Mouse (Mus musculus): ENCODE data around the gene Tspan14.

The Tspan14 gene

DNA sequence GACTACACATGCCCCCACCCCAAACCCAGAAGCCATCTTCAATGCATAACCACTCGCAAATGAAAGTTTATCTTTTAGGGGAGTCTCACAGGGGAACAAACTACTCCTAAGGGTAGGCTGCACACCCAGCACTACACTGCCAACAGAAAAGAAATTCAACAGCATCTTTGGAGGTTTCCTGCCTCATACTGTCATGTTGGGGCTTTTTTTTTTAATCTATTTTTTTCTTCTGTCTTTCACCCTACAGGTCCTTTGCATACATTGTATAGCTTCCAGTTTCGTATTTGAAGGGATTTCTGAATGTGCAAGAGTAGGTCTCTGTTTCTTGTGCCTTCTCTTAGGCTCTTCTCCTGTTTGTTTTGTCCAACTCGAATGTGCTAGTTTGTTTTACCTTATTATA, 14.3 kb downstream of the Tspan14 start:
- no peak for DNase-seq (ENCODE audit: low read depth)

DNA sequence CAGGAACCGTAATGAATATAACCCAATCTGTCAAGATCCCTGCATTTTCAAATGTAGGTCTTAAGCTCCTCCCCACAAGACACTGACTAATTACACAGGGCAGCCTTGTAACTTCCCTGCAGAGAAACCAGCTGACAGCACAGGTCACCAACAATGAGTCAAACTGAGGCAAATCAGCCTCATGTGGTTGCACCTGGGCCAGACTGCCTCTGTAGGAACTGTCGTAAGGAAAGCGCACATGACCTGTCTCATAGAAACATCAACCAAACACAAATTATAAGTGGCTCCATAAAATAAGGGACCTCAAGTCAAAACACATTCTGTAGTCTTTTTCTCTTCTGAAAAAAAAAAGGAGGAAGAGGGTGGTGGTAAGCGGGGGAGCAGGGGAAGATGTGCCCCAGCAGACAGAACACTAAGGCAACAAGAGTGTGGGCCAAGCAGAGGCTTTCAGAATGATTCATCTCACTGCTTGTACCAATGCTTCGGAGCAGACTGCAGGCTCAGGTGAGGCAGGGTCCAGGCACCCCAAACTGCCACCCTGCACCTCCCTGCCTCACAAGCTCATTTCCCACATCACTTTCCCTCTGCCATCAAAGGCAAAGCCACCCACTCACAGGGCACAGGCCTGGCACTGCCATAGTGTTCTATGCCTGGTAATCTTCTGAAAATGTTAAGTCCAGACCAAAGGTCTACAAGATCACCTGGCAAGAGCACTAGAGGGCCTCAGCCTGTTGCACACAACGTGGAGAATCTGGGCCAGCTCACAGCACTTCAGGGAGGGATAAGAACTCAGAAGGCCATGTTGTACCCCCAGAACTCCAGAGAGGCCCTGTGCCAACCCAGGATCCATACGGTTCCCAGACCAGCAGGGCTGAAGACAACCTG, 16.6 kb downstream of the Tspan14 start:
- DNase-seq (ENCODE audit: low read depth) = no peak

DNA sequence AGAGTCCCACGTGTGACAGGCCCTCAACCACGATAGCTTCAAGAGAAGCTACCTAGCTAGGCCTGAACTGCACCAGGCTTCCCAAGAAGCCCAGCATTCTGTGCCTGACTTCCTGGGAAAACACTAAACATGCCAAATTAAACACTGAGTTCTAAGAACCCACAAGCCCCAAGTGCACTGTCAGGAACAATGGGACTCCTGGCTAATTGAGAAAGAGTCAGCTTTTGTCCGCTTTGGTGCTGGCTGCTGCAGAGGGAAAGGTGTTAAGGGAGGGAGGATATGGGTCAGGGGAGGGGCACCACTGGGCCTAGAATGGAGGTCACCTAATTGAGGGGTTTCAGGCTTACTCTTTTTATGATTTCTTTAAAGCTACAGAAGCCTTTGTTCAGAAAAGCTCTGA, 17.6 kb downstream of the Tspan14 start:
- DNase-seq (ENCODE audit: low read depth) = no peak

DNA sequence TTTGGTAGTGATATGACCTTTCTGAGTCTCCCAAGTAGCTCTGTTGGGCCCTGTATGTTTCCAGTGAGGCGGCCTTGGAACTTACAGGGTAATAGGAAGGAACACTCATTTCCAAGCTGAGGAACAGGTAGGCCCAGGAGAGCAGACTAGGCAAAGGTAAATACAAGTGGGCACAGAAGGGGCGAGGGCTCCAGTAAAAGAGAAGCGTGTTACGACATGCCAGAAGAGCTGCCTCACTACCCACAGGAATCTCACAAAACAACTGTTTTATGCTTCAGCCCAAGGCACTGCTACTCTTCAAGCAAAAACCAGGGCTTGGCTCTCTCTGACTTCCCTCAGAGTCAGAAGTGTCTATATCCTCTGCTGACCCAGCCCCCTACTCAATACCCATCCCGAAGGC, 18.1 kb downstream of the Tspan14 start:
- DNase-seq (ENCODE audit: low read depth) = no peak

DNA sequence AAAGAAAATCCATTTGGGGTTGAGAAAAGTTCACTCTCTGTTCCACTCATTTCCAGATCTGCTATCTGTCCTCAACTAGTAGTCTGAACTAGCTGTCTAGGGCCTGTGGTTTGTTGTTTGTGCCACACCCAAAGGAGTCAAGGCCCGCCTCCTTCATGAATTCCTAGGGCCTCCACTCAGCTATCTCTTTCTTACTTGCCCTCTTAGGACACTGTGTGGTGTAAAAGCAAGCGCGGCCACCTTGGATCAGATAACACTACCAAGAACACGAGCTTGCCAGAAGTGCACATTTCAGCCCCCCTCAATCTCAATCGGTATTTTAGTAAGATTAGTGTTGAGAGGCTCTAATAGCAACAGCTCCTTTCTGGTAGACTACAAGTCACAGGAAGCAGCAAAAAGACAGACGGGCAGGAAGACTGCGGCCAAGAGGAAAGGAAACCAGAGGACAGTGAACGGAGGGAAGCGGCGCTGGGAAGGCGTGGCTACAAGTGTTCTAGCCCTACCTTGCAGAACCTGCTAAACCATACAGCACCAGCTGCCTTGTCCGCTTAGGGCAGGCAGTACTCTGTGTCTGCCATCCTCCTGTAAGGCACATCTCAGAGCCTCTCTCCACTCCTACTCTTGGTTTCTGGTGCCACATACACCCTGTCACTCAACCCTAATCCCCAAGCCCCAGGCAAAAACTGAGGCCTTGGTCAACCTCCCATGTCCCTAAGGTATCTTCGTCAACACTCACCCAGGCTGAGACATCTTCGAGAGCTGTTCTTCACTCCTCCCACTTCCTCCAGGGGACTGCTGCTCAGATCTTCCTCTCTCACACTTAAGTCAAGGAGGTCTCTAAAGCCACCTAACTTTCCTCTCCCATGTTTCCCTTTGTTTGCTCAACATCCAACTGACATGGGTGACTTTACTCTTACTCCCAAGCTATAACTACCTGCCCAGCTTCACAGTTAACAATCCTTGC, 18.9 kb downstream of the Tspan14 start:
- DNase-seq (ENCODE audit: low read depth) = no peak

DNA sequence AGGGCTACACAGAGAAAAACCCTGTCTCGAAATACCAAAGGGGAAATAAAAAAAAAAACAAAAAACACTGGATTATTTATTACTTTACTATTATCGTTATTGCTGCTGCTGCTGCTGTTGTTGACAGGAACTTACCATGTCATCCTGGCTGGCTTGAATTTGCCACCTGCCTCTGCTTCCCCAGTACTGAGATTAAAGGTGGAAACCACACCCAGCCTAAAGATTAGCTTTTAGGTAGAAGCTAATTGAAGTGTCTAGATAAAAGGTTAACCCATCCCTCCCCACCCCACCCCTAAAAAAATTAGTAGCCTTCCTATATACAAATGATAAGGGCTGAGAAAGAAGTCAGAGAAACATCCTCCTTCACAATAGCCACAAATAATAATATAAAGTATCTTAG, 22.8 kb downstream of the Tspan14 start:
- no peak for DNase-seq (ENCODE audit: low read depth)

DNA sequence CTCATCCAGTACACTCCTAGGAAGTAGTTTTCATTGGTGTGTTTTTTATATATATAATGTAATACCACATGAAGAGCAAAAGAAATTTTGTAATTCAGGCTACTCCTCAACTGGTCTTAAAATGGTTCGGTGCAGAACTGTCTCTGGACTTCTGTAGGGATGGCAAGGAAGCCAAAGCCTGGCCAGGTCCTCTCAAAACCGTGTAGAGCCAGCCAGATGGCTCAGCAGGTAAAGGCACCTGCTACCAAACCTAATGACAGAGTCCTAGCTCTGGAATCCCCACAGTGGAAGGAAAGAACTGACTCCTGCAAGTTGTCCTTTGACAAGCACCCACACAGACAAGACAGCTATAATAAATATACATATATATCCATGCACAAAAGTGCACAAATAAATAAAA, 24.2 kb downstream of the Tspan14 start:
- no peak for DNase-seq (ENCODE audit: low read depth)

DNA sequence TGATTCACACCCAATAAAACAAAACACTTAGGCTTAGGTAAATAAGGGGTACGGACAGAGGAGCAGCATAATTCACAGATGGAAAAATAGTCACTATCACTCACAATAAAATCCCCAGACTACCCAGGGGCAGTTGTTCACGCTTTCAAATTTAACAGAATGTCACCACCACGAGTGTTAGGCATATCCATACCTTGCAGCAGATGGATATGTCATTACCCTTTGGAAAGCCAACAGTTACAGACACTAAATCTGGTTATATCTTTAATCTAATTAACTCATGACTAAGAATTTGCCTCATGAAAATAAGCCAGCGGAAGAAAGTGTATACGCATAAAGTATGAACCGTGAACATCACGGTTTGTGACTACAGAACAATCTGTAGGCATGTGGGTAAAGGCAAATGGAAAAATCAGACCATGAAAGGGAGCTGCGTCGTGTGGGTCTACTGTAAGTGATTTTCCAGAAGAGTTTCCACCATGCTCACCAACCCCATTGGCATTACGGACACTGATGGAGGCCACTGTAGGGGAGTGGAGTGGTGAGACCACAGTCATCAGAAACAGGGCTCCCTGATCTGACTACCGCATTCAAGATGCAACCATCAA, 28.1 kb downstream of the Tspan14 start:
- DNase-seq (ENCODE audit: low read depth) = no peak

DNA sequence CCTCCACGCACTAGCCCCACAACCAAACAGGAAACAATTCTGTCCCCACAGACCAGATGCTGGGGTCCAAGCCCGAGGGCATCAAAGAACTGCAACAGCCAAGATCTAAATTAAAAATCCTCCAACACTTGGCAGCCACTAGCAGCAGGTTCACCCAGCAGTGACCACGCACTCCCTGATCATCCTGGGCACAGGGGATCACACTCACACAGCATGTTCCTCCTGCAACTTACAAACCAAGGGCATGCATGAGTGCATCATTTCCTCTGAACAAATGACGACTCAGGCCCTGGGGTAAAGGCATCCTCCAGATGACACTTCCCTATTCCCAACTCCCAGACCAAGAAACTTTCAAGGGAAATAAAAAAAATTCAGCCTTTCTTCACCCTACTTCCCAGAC, 29.6 kb downstream of the Tspan14 start:
- no peak for DNase-seq (ENCODE audit: low read depth)

DNA sequence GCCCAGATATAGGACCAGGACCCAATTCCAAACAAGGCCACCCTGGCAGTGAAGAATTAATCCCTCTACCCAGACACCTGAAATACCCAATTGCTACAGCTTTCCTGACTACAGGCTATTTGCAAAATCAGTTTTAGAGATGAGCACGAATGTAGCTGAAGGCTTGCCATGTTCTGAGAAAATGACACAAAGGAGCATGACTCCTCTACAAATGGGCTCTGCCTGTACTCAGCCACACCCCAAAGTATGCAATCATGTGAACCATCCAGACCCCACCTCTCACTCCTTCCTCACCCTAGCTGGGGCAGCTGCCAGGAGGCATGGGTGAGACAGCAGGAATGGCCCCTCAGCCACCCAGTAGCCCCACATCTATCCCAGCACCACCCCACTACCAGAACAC, 31.1 kb downstream of the Tspan14 start:
- DNase-seq (ENCODE audit: low read depth) = no peak

DNA sequence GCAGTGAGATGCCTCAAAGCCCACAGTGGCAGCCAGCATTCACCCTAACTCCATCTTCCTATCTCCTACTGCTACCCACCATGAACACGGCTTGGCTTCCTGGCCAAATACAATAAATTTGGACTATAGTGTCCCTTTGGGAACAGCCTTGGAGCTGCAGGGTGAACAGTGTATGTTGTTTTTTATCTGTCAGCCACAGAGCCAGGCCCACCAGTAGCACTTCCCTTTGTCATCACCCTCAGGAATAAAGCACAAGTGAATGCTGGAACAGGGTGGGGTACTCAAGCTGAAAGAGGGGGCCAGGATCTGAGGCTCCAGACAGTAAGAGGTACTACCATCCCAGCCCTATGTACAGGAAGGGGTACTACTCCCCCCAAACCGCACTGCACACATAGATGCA, 31.6 kb downstream of the Tspan14 start:
- no peak for DNase-seq (ENCODE audit: low read depth)

DNA sequence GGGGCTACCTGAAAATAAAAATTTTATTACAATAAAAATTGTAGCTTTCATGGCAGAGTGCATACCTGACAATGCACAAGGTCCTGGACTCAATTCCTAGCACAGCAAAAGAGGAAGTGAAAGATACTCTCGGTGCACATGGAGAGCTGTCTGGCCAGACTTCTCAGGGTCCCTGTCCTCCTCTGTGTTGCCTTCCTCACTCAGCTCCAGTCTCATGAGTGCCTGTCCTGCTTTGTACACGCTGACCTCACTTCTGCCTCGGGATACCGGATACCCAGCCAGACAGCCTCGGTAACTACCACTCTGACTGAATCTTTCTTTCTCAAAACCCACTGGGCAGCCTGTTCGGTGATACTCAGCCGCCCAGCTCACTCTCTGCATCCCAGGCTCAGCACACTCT, 33.3 kb downstream of the Tspan14 start:
- DNase-seq (ENCODE audit: low read depth) = no peak

DNA sequence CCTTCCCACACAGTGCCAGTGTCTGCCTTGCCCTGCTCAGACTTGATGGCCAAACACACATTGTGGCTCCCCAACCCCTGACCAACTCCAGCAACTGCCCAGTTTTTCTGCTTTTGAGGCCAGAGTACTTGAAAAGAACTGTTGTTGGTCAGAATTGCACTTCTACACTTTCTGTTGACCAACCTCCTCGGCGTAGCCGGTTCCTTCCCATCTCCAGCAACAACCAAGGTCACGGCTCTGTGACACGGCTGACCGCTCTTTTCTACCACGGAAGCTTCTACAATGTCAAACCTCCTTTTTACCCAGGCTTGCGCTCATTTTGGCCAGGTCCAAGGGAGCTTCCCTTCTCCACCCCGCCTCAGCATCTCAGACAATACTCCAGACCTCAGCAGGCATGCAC, 34.4 kb downstream of the Tspan14 start:
- DNase-seq (ENCODE audit: low read depth) = no peak

DNA sequence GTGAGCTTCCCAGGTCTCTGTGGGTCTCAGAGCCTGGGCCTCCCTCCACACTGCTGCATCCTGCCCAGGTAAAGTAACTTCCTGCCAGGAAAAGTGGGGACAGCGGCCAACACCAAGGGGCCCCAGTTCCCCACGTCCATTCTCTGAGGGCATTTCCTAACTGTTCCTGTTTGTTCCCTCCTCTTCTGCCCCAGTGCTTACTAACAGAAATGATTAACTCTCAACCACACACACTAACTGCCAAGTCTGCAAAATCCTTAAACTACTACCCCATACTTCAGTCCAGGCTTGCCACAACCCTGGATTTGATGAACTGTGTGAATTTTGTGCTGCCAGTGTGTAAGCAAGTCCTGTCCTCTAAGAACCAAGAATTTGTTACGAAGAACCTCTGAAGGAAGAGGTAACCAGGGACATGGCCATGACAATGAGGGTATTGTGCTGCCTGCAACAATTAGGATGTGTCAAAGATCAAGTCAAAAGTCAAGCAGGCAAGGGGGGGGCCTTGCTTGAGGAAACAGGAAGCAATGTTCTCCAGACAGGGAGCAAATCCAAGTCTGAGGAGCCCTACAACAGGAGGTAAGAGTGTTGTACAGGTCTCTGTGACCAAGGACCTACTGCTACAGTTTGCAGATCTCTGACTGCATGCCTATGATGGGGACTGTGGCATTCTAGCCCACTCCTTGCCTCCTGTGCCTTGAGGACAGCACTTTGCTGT, 35.3 kb downstream of the Tspan14 start:
- DNase-seq (ENCODE audit: low read depth) = no peak

DNA sequence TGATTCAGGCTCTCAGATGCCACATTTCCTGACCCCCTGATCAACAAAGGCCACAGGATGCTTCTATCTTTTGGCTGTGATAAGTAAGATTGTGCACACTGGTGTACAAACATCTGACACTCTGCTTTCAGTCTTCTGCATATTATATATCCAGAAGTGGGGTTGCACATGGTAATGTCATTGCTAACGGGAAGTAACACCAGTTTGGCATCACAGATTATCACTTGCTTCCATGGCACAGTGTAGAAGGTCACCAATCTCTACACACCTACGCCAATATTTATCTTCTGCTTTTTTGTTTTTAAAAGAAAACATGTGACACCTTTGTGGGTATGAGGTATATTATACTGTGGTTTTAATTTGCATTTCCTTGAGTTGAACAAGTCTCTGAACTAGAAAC, 36.7 kb downstream of the Tspan14 start:
- no peak for DNase-seq (ENCODE audit: low read depth)

DNA sequence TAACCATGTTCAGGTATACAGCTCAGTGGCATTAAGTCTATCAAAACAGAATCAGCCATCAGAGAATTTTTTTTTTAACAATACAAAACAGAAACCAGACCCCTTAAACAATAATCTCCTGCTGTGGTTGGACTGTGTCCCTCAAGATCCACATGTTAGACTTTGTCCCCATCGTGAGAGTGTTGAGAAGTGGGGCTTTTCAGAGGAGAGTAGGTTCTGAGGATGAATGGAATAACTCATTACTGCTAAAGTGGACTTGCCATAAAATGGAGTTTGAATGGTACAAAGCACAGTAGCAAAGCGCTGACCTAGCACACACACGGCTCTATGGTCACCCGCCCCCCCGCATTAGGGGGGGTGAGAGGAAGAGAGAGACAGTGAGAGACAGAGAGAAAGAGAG, 37.7 kb downstream of the Tspan14 start:
- no peak for DNase-seq (ENCODE audit: low read depth)

DNA sequence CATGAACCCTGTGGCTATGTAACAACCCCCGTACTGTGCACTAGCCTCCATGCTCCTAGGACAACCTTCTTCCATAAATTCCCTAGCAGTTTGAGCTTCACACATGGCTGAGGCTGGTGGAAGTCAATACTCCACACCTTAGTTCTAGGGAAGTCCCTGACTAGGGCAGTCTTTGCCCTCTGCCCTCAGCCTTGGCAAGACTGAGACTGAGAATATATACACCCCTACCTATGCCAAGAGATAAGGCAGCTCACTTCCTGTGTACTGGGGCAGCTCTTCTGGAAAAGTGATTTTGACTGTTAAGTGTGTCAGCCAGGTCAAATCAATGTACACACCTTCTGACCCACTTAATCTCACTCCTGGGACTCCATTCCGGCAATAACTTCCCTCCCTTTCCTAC, 39.6 kb downstream of the Tspan14 start:
- DNase-seq (ENCODE audit: low read depth) = no peak

DNA sequence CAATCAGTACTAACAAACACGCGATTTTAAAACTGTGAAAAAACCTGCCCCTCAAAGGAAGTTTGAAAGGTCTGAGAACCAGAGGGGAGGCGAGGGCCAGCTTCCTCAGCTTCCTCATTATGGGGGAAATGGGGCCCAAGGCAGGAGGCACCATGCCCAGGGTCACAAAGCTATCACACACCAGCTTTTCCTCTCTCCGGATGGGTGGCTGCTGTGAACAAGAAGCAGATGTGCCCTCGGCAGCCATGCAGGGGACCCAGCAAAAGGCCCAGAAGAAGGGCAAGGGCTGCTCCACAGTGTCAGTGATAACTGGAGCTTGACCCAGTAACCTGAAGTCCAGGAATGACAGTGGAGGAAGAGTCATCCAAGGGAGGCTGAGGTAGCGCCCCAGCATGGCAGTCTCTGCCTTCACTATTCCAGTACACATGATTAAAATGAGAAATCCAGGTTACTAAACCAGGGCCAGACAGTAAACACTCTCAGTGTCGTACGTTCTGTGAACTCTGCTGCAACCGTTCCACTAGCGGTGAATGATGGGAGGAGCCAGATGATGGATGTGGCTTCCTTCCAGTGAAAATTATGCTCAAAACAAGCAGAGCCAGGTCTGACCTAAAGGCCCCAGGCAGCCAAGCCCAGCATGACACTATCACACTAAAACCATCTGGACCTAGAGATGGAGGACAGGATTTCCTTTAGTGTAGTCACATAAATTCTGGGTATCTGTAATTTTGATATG, 42.1 kb downstream of the Tspan14 start:
- DNase-seq (ENCODE audit: low read depth) = no peak

DNA sequence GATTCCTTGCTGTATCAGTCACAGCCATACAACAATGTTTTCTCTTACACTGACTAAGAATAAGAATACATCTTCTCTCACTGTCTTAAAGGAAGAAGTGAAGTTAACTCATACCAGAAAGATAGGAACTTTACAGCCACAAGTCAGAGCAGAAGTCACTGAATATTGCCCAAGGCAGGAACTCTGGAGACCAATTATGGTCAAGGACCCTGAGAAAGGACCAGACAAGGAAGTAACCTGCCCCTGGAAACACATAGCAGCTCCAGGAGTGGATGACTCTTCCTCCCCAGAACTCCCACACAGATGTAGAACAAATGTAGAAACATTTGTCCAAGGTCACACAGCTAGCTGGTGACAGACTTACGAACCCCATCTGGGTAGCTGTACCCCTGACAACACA, 45.4 kb downstream of the Tspan14 start:
- no peak for DNase-seq (ENCODE audit: low read depth)

DNA sequence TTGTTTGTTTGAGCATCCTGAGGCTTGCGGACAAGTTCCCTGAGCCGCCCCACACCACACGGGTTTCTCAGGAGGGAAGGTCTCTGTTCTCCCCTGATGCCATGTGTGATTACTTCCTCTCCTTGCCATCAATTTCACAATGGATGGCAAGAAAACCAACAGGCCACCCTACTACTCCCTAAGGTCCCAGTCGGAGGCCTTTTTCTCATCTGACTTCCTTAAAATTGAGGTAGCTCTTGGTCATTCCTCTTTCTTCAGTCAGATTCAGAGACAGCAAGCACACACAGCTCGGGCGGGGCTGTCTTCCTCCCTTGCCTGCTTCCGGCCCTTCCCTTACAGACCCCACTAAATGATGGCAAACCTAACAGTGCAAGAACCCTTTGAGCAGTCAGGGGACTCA, 47.1 kb downstream of the Tspan14 start:
- DNase-seq (ENCODE audit: low read depth) = no peak

DNA sequence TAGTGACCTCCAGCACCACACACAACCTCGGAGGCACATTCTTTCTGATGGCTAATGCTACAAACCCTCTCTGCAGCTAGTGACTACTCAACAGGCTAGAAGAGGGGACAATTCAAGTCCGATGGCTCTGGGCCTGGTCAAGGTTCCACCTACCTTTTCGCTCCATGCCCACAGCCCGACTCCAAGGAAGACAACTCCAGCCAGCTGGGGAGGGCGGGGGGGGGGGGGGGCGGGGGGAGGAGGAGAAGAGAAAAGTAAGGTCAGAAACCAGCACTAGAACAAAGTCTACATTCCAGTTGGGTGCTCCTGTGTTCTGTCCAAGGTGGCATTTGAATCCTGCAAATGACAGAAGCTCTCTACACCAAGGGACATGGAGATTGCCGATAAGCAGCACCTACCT, 48.1 kb downstream of the Tspan14 start:
- DNase-seq (ENCODE audit: low read depth) = no peak

Measured in NIH3T3 (cell line).